ENCODE assay signal across 19 mouse cellular contexts in the genomic region with DNA sequence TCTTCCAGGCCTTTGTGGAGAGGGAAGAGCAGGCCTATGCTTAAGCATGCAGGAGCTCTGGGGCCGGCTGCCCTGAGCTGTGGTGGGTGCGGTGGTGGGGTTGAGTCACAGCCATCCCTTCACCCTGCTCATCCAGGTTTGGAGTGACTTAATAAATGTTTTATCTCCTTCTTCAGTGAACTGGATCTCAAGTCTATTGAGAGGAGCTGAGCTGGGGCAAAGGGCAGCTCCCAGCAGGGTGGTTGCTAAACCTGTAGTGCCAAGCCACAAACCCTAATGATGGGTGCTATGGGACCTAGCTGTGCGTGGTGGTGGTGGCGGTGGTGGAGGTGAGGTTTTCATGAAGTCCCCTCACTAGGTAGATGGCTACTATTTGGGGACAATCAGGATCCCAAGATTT. TPM values are rescaled to one million over a fixed set of nuclear protein-coding genes. Genes with fewer than 3 reads are reported as not detected.
"Had no signal": no experiment of that assay in that cellular context is flagged by ENCODE, and none has a peak within 500 bp of the region (broad histone marks: within the 10 kb centered on the region; RNA-seq: fewer than 3 reads in every experiment).

No protein-coding gene starts in this region.

- H3K9me3 ChIP-seq: lung, embryonic 15.5 days; megakaryocyte, embryonic 14.5 days; midbrain, embryonic 13.5 days; midbrain, embryonic 15.5 days; neural tube, embryonic 12.5 days; stomach, embryonic 15.5 days had no signal

- H3K9ac ChIP-seq: liver, postnatal 0 days; lung, embryonic 15.5 days; midbrain, embryonic 13.5 days; midbrain, embryonic 15.5 days; neural tube, embryonic 12.5 days; stomach, embryonic 15.5 days had no signal

- H3K27ac ChIP-seq: lung, embryonic 15.5 days; macrophage; midbrain, embryonic 13.5 days; midbrain, embryonic 15.5 days; neural tube, embryonic 12.5 days; stomach, embryonic 15.5 days; stomach, postnatal 0 days had no signal

- H3K4me3 ChIP-seq: lung, embryonic 15.5 days; megakaryocyte, embryonic 14.5 days; midbrain, embryonic 13.5 days; midbrain, embryonic 15.5 days; neural tube, embryonic 12.5 days; stomach, embryonic 15.5 days had no signal

- ATAC-seq: liver, postnatal 0 days; lung, postnatal 0 days; midbrain, embryonic 13.5 days; midbrain, embryonic 15.5 days had no signal

- H3K27me3 ChIP-seq: lung, embryonic 15.5 days; midbrain, embryonic 13.5 days; midbrain, embryonic 15.5 days; neural tube, embryonic 12.5 days; stomach, embryonic 15.5 days had no signal

- H3K4me2 ChIP-seq: lung, embryonic 15.5 days; midbrain, embryonic 11.5 days; midbrain, embryonic 13.5 days; midbrain, embryonic 15.5 days; neural tube, embryonic 12.5 days; stomach, embryonic 15.5 days had no signal

- H3K36me3 ChIP-seq: lung, embryonic 15.5 days; midbrain, embryonic 15.5 days; stomach, embryonic 15.5 days had no signal

- DNase-seq: liver, postnatal 0 days; lung, adult 2 months; lung, postnatal 14 days; lung, postnatal 36 days; right cerebral cortex, postnatal 14 days; thymus, adult 2 months; thymus, postnatal 25 days; thymus, postnatal 4 days had no signal

RNA-seq across cellular contexts. Expression of a gene that starts 7.4 kb away (rescaled TPM):
- polyA plus RNA-seq: spleen, adult 2 months had no signal

RNA-seq across cellular contexts. Expression of a gene that starts 20.6 kb away (rescaled TPM):
- polyA plus RNA-seq: macrophage; midbrain, embryonic 11.5 days; midbrain, embryonic 15.5 days had no signal
